Mouse (Mus musculus) olfactory bulb, adult 2 months (tissue): Measurements from ENCODE around the gene Itpk1. TPM values are rescaled to one million over a fixed set of nuclear protein-coding genes. Genes with fewer than 3 reads are reported as not detected.

ENCODE experiments used
- H3K27ac ChIP-seq: fragments of 200-500 bp; 2 replicates; pipeline ENCODE4 v1.5.1; 2012; ENCODE audit warnings: low read depth, low read length; ENCODE audit not compliant: insufficient read depth
- H3K4me1 ChIP-seq: fragments of 200-500 bp; 2 replicates; pipeline ENCODE4 v1.6.1; 2012; ENCODE audit warnings: low read length; ENCODE audit not compliant: control insufficient read depth, insufficient read depth
- H3K4me3 ChIP-seq: fragments of 200-500 bp; 2 replicates; pipeline ENCODE4 v1.5.1; 2012; ENCODE audit warnings: mild to moderate bottlenecking, low read depth, low read length, moderate library complexity; ENCODE audit not compliant: insufficient read depth
- CTCF ChIP-seq: fragments of 200-500 bp; IDR thresholded peaks from 2 replicates; pipeline ENCODE4 v1.5.1; 2012; ENCODE audit warnings: low read depth, mild to moderate bottlenecking, low read length, moderate library complexity; ENCODE audit not compliant: insufficient read depth
- POLR2A ChIP-seq: fragments of 200-500 bp; IDR thresholded peaks from 2 replicates; pipeline ENCODE4 v1.6.1; 2012; ENCODE audit warnings: mild to moderate bottlenecking, low read depth, low read length, moderate library complexity; ENCODE audit not compliant: insufficient read depth
- WGBS: fragments of 180-500 bp; shearing (Covaris S2); methylation state at CpG from one replicate; pipeline ENCODE4 v1.1.7; 2018; 5-methylcytosine and 5-hydroxymethylcytosine counted together
- polyA plus RNA-seq: library from polyadenylated mRNA; stranded (reverse); fragments of >200 nt; gene quantifications from 2 replicates; pipeline ENCODE4 v1.2.4, GENCODE M21; 2012; ENCODE audit warnings: low replicate concordance; ENCODE audit not compliant: missing spikeins, insufficient read depth, insufficient read length

The Itpk1 gene
- polyA plus RNA-seq, 1 experiment: not detected

- H3K27ac ChIP-seq: no peak overlapping the region
- WGBS: 48% methylated on average over 1 of the region's 1 CpGs
These were observed 5.6 kb downstream of the Itpk1 start for GRCm38 (mm10) chr12:102699156-102699555.

GRCm38 (mm10) chr12:102698089-102698684 lies 6.5 kb downstream of the Itpk1 start:
- TF ChIP-seq CTCF (no peak), POLR2A (no peak)
- peaks cover 74% of the 10 kb centered on the region for H3K4me1 ChIP-seq
- H3K27ac ChIP-seq: no peak overlapping the region
- no peak overlapping the region for H3K4me3 ChIP-seq
- 38% methylated on average over 1 of the region's 1 CpGs for WGBS

More at GRCm38 (mm10) chr12:102699156-102699555, 5.6 kb downstream of the Itpk1 start:
- TF ChIP-seq POLR2A: no peak
- Histone ChIP-seq H3K4me3 (no peak overlapping the region), H3K4me1 (peaks cover 72% of the 10 kb centered on the region)

- Histone ChIP-seq H3K4me3 (no peak overlapping the region), H3K4me1 (peaks cover 78% of the 10 kb centered on the region), H3K27ac (no peak overlapping the region)
- 87% methylated on average over 7 of the region's 7 CpGs for WGBS
- TF ChIP-seq POLR2A (no peak), CTCF (no peak)
These were observed 7.3 kb downstream of the Itpk1 start for GRCm38 (mm10) chr12:102697381-102697780.

- H3K27ac ChIP-seq: peak overlapping the region; percentile 81
- 75% methylated on average over 14 of the region's 14 CpGs for WGBS
- H3K4me1 ChIP-seq: peaks cover 78% of the 10 kb centered on the region
- TF ChIP-seq CTCF: no peak
- TF ChIP-seq POLR2A: no peak
- no peak overlapping the region for H3K4me3 ChIP-seq
These were observed 7.9 kb downstream of the Itpk1 start for GRCm38 (mm10) chr12:102696635-102697354.

GRCm38 (mm10) chr12:102695369-102696239 lies 9.1 kb downstream of the Itpk1 start:
- H3K4me1 ChIP-seq: peaks cover 79% of the 10 kb centered on the region
- H3K27ac ChIP-seq: peak overlapping the region; percentile 81
- TF ChIP-seq CTCF (no peak), POLR2A (no peak)
- 30% methylated on average over 18 of the region's 18 CpGs for WGBS
- no peak overlapping the region for H3K4me3 ChIP-seq

- TF ChIP-seq CTCF: no peak
- no peak for TF ChIP-seq POLR2A
- H3K4me3 ChIP-seq: no peak overlapping the region
- WGBS: 77% methylated on average over 7 of the region's 7 CpGs
- peaks cover 55% of the 10 kb centered on the region for H3K4me1 ChIP-seq
- H3K27ac ChIP-seq: no peak overlapping the region
These were observed 13.0 kb downstream of the Itpk1 start for GRCm38 (mm10) chr12:102691761-102692160.

GRCm38 (mm10) chr12:102691180-102691579 lies 13.6 kb downstream of the Itpk1 start:
- no peak for TF ChIP-seq CTCF
- no peak for TF ChIP-seq POLR2A
- H3K4me1 ChIP-seq: peaks cover 52% of the 10 kb centered on the region
- WGBS: 70% methylated on average over 11 of the region's 11 CpGs
- H3K27ac ChIP-seq: no peak overlapping the region
- H3K4me3 ChIP-seq: no peak overlapping the region

GRCm38 (mm10) chr12:102689773-102690563 lies 14.8 kb downstream of the Itpk1 start:
- H3K27ac ChIP-seq: no peak overlapping the region
- peaks cover 52% of the 10 kb centered on the region for H3K4me1 ChIP-seq
- WGBS: 88% methylated on average over 15 of the region's 15 CpGs
- H3K4me3 ChIP-seq: no peak overlapping the region
- no peak for TF ChIP-seq CTCF
- TF ChIP-seq POLR2A: no peak

GRCm38 (mm10) chr12:102686321-102686720 lies 18.4 kb downstream of the Itpk1 start:
- TF ChIP-seq CTCF (no peak), POLR2A (no peak)
- Histone ChIP-seq H3K27ac (no peak overlapping the region), H3K4me3 (no peak overlapping the region), H3K4me1 (peaks cover 51% of the 10 kb centered on the region)
- 95% methylated on average over 5 of the region's 5 CpGs for WGBS
